Mouse (Mus musculus) testis, adult 2 months (tissue): ENCODE results near the gene Comt.

Source experiments
- CTCF ChIP-seq: fragments of 200-500 bp; IDR thresholded peaks from 2 replicates; pipeline ENCODE4 v1.5.1; 2012; ENCODE audit warnings: low read depth, mild to moderate bottlenecking, inconsistent platforms, low read length, moderate library complexity; ENCODE audit not compliant: control insufficient read depth, insufficient read depth, insufficient replicate concordance
- POLR2A ChIP-seq: fragments of 200-500 bp; IDR thresholded peaks from 2 replicates; pipeline ENCODE4 v1.6.1; 2012; ENCODE audit warnings: low read depth, mild to moderate bottlenecking, inconsistent platforms, low read length, moderate library complexity; ENCODE audit not compliant: control insufficient read depth

- no peak for TF ChIP-seq CTCF
- TF ChIP-seq POLR2A: no peak
These were observed 2.8 kb downstream of the Comt start for GRCm38 (mm10) chr16:18423915-18424265.
